10 mouse cellular contexts compared by ENCODE assay signal in the genomic region with DNA sequence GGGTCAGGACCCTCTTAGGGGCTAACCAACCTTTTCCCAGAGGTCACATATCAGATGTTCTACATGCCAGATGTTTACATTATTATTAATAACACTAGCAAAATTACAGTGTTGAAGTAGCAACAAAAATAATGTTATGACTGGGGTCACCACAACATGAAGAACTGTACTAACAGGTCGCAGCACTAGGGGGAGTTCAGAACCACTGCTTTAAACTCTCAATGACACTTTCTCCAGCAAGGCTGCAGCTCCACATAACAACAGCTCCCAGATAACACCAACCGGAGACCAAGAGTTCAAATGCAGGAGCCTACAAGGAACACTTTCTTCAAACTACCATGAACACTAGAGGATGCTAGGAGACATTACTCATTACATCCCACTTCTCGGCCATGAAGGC.
DNase-seq lines count a peak whose midpoint lies in the region; ATAC-seq and TF ChIP-seq lines count a peak whose summit lies in the region.
"Had no signal": no experiment of that assay in that cellular context is flagged by ENCODE, and none has a peak within 500 bp of the region (broad histone marks: within the 10 kb centered on the region; RNA-seq: fewer than 3 reads in every experiment).

No protein-coding gene starts in this region.

- no peak overlapping the region for H3K4me3 ChIP-seq in kidney, postnatal 0 days (replicated peaks; ENCODE audit: low read depth, low read length)
- H3K4me3 ChIP-seq in MEL (ENCODE audit: control insufficient read depth in 1 of 2, insufficient read depth in 1 of 2, low read depth in 2 of 2, low read length in 2 of 2), result no peak overlapping the region
- no peak overlapping the region for H3K4me3 ChIP-seq in hindbrain, embryonic 16.5 days (ENCODE audit: low read length)
- H3K4me3 ChIP-seq: embryonic facial prominence, embryonic 15.5 days had no signal

- H3K9me3 ChIP-seq in kidney, postnatal 0 days (replicated peaks; ENCODE audit: low read length), result no peaks in the 10 kb centered on the region
- H3K9me3 ChIP-seq in MEL (replicated peaks; ENCODE audit: insufficient read depth, low read length), result no peaks in the 10 kb centered on the region
- H3K9me3 ChIP-seq in hindbrain, embryonic 16.5 days (ENCODE audit: control insufficient read depth, low read length), result no peaks in the 10 kb centered on the region
- H3K9me3 ChIP-seq: embryonic facial prominence, embryonic 15.5 days had no signal

- WGBS in kidney, postnatal 0 days, result 85% methylated on average over 3 of the region's 3 CpGs
- 81% methylated on average over 3 of the region's 3 CpGs for WGBS in hindbrain, embryonic 16.5 days

- DNase-seq in kidney, postnatal 0 days (ENCODE audit: low spot score), result peak; percentile 57
- DNase-seq in kidney, adult 18-20 months, result no peak
- DNase-seq in A20 (ENCODE audit: low read depth, low spot score) (peak; percentile 39), MEL (ENCODE audit: low read depth, low spot score) (peak; percentile 25)
- peak; percentile 58 for DNase-seq in lung, postnatal 36 days
- no peak for DNase-seq in frontal cortex, postnatal 25 days (ENCODE audit: low spot score in 2 of 2)
- DNase-seq: cerebellum, adult 9-11 months; left cerebral cortex, postnatal 4 days had no signal

- no peak for TF ChIP-seq EP300 in MEL (IDR thresholded peaks at IDR 0.05; ENCODE audit: low read depth in 1 of 2, low read length in 2 of 2)

- no peak for TF ChIP-seq POLR2A in MEL (IDR thresholded peaks at IDR 0.05; ENCODE audit: control insufficient read depth in 1 of 2, insufficient read depth in 1 of 2, low read depth in 1 of 2, low read length in 2 of 2, poor library complexity in 1 of 2)

- no peaks in the 10 kb centered on the region for H3K79me2 ChIP-seq in MEL (ENCODE audit: control insufficient read depth, insufficient read depth, low read length, poor library complexity)

- no peak overlapping the region for H3K27ac ChIP-seq in kidney, postnatal 0 days
- H3K27ac ChIP-seq in MEL (ENCODE audit: control insufficient read depth, low read depth, low read length), result no peak overlapping the region
- no peak overlapping the region for H3K27ac ChIP-seq in hindbrain, embryonic 16.5 days (ENCODE audit: low read depth, low read length)
- H3K27ac ChIP-seq: embryonic facial prominence, embryonic 15.5 days had no signal

- no peak overlapping the region for H3K4me2 ChIP-seq in kidney, postnatal 0 days (ENCODE audit: low read length)
- H3K4me2 ChIP-seq in hindbrain, embryonic 16.5 days (ENCODE audit: low read length), result no peak overlapping the region
- H3K4me2 ChIP-seq: embryonic facial prominence, embryonic 15.5 days had no signal

- ATAC-seq in kidney, postnatal 0 days (replicated peaks; ENCODE audit: low FRiP score, low read depth), result no peak
- no peak for ATAC-seq in hindbrain, embryonic 16.5 days

- H3K27me3 ChIP-seq in kidney, postnatal 0 days (ENCODE audit: insufficient read depth, low read length), result no peaks in the 10 kb centered on the region
- no peaks in the 10 kb centered on the region for H3K27me3 ChIP-seq in MEL (ENCODE audit: control insufficient read depth in 1 of 2, insufficient read depth in 2 of 2, low read length in 2 of 2)
- no peaks in the 10 kb centered on the region for H3K27me3 ChIP-seq in hindbrain, embryonic 16.5 days (replicated peaks; ENCODE audit: control insufficient read depth, insufficient read depth, low read length)
- H3K27me3 ChIP-seq: embryonic facial prominence, embryonic 15.5 days had no signal

- H3K4me1 ChIP-seq in kidney, postnatal 0 days (replicated peaks; ENCODE audit: insufficient read depth, low read length), result no peaks in the 10 kb centered on the region
- H3K4me1 ChIP-seq in MEL (ENCODE audit: control insufficient read depth in 1 of 2, insufficient read depth in 2 of 2, low read length in 2 of 2), result peaks cover 5 to 8% of the 10 kb centered on the region in 2 experiments
- no peaks in the 10 kb centered on the region for H3K4me1 ChIP-seq in hindbrain, embryonic 16.5 days (ENCODE audit: control insufficient read depth, insufficient read depth, low read depth, low read length)

- no peak overlapping the region for H3K9ac ChIP-seq in kidney, postnatal 0 days (ENCODE audit: low read depth, low read length)
- no peak overlapping the region for H3K9ac ChIP-seq in MEL (ENCODE audit: control insufficient read depth, low read depth, low read length, poor library complexity, severe bottlenecking)
- no peak overlapping the region for H3K9ac ChIP-seq in hindbrain, embryonic 16.5 days (ENCODE audit: low read depth, low read length)
- H3K9ac ChIP-seq: embryonic facial prominence, embryonic 15.5 days had no signal

- no peaks in the 10 kb centered on the region for H3K36me3 ChIP-seq in kidney, postnatal 0 days (ENCODE audit: insufficient read depth, low read length)
- H3K36me3 ChIP-seq in MEL (ENCODE audit: control insufficient read depth in 1 of 2, insufficient read depth in 2 of 2, low read length in 2 of 2), result peaks cover 0 to 8% of the 10 kb centered on the region in 2 experiments; a peak in 2 of 4 replicates
- no peaks in the 10 kb centered on the region for H3K36me3 ChIP-seq in hindbrain, embryonic 16.5 days (ENCODE audit: control insufficient read depth, insufficient read depth, low read length)
- H3K36me3 ChIP-seq: embryonic facial prominence, embryonic 15.5 days had no signal

- peak; percentile 59 for TF ChIP-seq CTCF in kidney, postnatal 0 days (IDR thresholded peaks at IDR 0.05; ENCODE audit: low read depth)
- peak in 1 of 3 experiments; percentile 22; a peak in 3 of 6 replicates for TF ChIP-seq CTCF in MEL (IDR thresholded peaks at IDR 0.05 in 2 of 3, conservative IDR thresholded peaks at IDR 0.05 in 1 of 3; ENCODE audit: control insufficient read depth in 1 of 3, insufficient read depth in 1 of 3, low read depth in 2 of 3, low read length in 3 of 3, poor library complexity in 1 of 3, severe bottlenecking in 1 of 3)

- TF ChIP-seq RAD21 in MEL (IDR thresholded peaks at IDR 0.05; ENCODE audit: low read depth, low read length), result no peak; the same call in 1 of the 2 replicates

TF ChIP-seq in MEL, 35 proteins besides CTCF, POLR2A, EP300 and RAD21:
- no peak for TF ChIP-seq CHD2 (IDR thresholded peaks at IDR 0.05; ENCODE audit: low read length)
- no peak for TF ChIP-seq MAFK (IDR thresholded peaks at IDR 0.05; ENCODE audit: borderline replicate concordance, low read depth, low read length)
- no peak for TF ChIP-seq KAT2A (conservative IDR thresholded peaks at IDR 0.05; ENCODE audit: low read depth, low read length)
- no peak for TF ChIP-seq SIN3A (IDR thresholded peaks at IDR 0.05; ENCODE audit: low read length)
- no peak for TF ChIP-seq TCF12 (IDR thresholded peaks at IDR 0.05; ENCODE audit: low read depth, low read length)
- TF ChIP-seq MEF2A (IDR thresholded peaks at IDR 0.05; ENCODE audit: extremely low read depth, insufficient replicate concordance, low read depth, low read length, poor library complexity, severe bottlenecking), result no peak
- TF ChIP-seq SMC3 (IDR thresholded peaks at IDR 0.05; ENCODE audit: low read depth, low read length), result no peak
- no peak for TF ChIP-seq USF2 (IDR thresholded peaks at IDR 0.05; ENCODE audit: borderline replicate concordance in 1 of 2, insufficient read depth in 1 of 2, low read depth in 1 of 2, low read length in 2 of 2)
- no peak for TF ChIP-seq GATA1 (IDR thresholded peaks at IDR 0.05; ENCODE audit: low read depth, low read length)
- TF ChIP-seq USF1 (IDR thresholded peaks at IDR 0.05; ENCODE audit: low read depth, low read length), result no peak
- TF ChIP-seq UBTF (IDR thresholded peaks at IDR 0.05; ENCODE audit: borderline replicate concordance, insufficient read depth, low read depth, low read length), result no peak

Comparison
In these comparisons a context has a peak if more than half of its experiments do, and no peak if none do; other contexts are left out.
1. DNase-seq: peak in kidney, postnatal 0 days (single experiment), A20 (single experiment), MEL (single experiment) and lung, postnatal 36 days (single experiment); none in kidney, adult 18-20 months (single experiment) and frontal cortex, postnatal 25 days (0 of 2).